Mouse (Mus musculus) limb, embryonic 14.5 days (tissue): ENCODE measurements around the gene Ripply3. TPM values are rescaled to one million over a fixed set of nuclear protein-coding genes. Genes with fewer than 3 reads are reported as not detected.

Source experiments
- ATAC-seq: fragments of 200-750 bp; cut with Nextera tagmentation; 2 replicates; pipeline ENCODE4 v1.8.0; 2017; ENCODE audit warnings: low read depth, moderate number of reproducible peaks, moderate TSS enrichment; ENCODE audit not compliant: low FRiP score
- DNase-seq: peaks from one replicate; pipeline ENCODE4 v3.0.0-alpha.2; 2015; ENCODE audit warnings: low spot score
- H3K27ac ChIP-seq: fragments of 300-500 bp; sonication (generic); replicated peaks from 2 replicates; pipeline ENCODE4 v1.5.1; 2014; ENCODE audit warnings: low read depth, mild to moderate bottlenecking, low read length, moderate library complexity, mixed read lengths
- H3K27me3 ChIP-seq: fragments of 300-500 bp; sonication (generic); 2 replicates; pipeline ENCODE4 v1.6.1; 2014; ENCODE audit warnings: low read length, mixed read lengths; ENCODE audit not compliant: control insufficient read depth, insufficient read depth
- H3K36me3 ChIP-seq: fragments of 300-500 bp; sonication (generic); 2 replicates; pipeline ENCODE4 v1.6.1; 2014; ENCODE audit warnings: mild to moderate bottlenecking, low read length, moderate library complexity, mixed read lengths; ENCODE audit not compliant: control insufficient read depth, insufficient read depth
- H3K4me1 ChIP-seq: fragments of 300-500 bp; sonication (generic); 2 replicates; pipeline ENCODE4 v1.6.1; 2014; ENCODE audit warnings: antibody characterized with exemption, low read length, mixed read lengths; ENCODE audit not compliant: control insufficient read depth, insufficient read depth
- H3K4me2 ChIP-seq: fragments of 300-500 bp; sonication (generic); replicated peaks from 2 replicates; pipeline ENCODE4 v1.6.1; 2014; ENCODE audit warnings: low read depth, mild to moderate bottlenecking, low read length, moderate library complexity; ENCODE audit not compliant: severe bottlenecking
- H3K4me3 ChIP-seq: fragments of 300-500 bp; sonication (generic); replicated peaks from 2 replicates; pipeline ENCODE4 v1.5.1; 2014; ENCODE audit warnings: low read length
- H3K9ac ChIP-seq: fragments of 300-500 bp; sonication (generic); 2 replicates; pipeline ENCODE4 v1.6.1; 2014; ENCODE audit warnings: mild to moderate bottlenecking, low read depth, low read length, moderate library complexity; ENCODE audit not compliant: severe bottlenecking
- H3K9me3 ChIP-seq: fragments of 300-500 bp; sonication (generic); 2 replicates; pipeline ENCODE4 v1.6.1; 2016; ENCODE audit warnings: low read length; ENCODE audit not compliant: control insufficient read depth
- POLR2A ChIP-seq: fragments of 200-500 bp; IDR thresholded peaks from 2 replicates; pipeline ENCODE4 v1.8.0; 2012; ENCODE audit warnings: inconsistent platforms, mild to moderate bottlenecking, moderate library complexity, borderline replicate concordance; ENCODE audit not compliant: insufficient read depth, insufficient read length; ENCODE audit errors: extremely low read depth
- WGBS: fragments of 180-500 bp; shearing (Covaris S2); extraction: QIAGEN DNeasy Blood & Tissue Kit; methylation state at CpG from one replicate; pipeline ENCODE4 v1.1.7; 2014; 5-methylcytosine and 5-hydroxymethylcytosine counted together
- polyA plus RNA-seq, 2 experiments: library from polyadenylated mRNA; depleted of rRNA in 1 of 2; stranded (reverse) in 1 of 2; unstranded in 1 of 2; fragments of >200 nt; fragmentation: Nextera tagmentation in 1 of 2; extraction: Ambion mirVana in 1 of 2; gene quantifications; 2 replicates each; pipeline versions ENCODE4 v1.2.1 to v1.2.3; 2012 to 2014

Ripply3 gene
- polyA plus RNA-seq, 2 experiments, result 2.9 to 5.2 TPM

GRCm38 (mm10) chr16:94314626-94315025 lies 13.6 kb upstream of the Ripply3 start:
- no peaks in the 10 kb centered on the region for H3K36me3 ChIP-seq
- H3K27me3 ChIP-seq, result no peaks in the 10 kb centered on the region

DNA sequence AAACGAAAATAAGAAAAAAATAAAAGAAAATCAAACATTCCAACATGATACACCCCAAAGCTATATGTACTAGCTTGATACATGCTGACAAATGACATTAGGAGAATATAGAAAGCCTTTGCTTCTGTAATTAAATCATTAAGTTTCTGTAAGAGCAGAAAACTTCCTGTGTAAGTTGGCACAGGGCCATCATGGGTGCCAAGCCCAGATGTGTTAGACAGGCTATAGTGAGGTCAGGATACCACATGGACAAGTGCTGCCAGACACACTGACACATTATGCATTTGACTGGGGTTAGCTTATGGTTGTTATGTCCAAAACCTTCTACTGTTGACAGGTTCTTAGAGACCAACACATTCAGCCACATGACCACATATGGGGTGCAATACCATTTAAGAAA lies 13.0 kb upstream of the Ripply3 start:
- H3K27ac ChIP-seq, result no peak overlapping the region
- H3K9me3 ChIP-seq, result no peaks in the 10 kb centered on the region
- DNase-seq, result no peak
- no peak for TF ChIP-seq POLR2A
- no peak overlapping the region for H3K4me3 ChIP-seq
- H3K4me1 ChIP-seq, result peaks cover 5% of the 10 kb centered on the region
- no peak for ATAC-seq
- H3K27me3 ChIP-seq, result no peaks in the 10 kb centered on the region
- H3K4me2 ChIP-seq, result no peak overlapping the region
- 47% methylated on average over 1 of the region's 1 CpGs for WGBS
- H3K36me3 ChIP-seq, result no peaks in the 10 kb centered on the region
- H3K9ac ChIP-seq, result no peak overlapping the region

More at GRCm38 (mm10) chr16:94314626-94315025, 13.6 kb upstream of the Ripply3 start:
- WGBS, result 94% methylated on average over 5 of the region's 5 CpGs
- Histone ChIP-seq H3K4me1 (peaks cover 5% of the 10 kb centered on the region), H3K9me3 (no peaks in the 10 kb centered on the region), H3K4me2 (no peak overlapping the region), H3K9ac (no peak overlapping the region), H3K4me3 (no peak overlapping the region), H3K27ac (no peak overlapping the region)
- DNase-seq, result no peak
- ATAC-seq, result no peak
- no peak for TF ChIP-seq POLR2A

- TF ChIP-seq POLR2A, result no peak
Observed at GRCm38 (mm10) chr16:94317752-94318151, 10.5 kb upstream of the Ripply3 start.

DNA sequence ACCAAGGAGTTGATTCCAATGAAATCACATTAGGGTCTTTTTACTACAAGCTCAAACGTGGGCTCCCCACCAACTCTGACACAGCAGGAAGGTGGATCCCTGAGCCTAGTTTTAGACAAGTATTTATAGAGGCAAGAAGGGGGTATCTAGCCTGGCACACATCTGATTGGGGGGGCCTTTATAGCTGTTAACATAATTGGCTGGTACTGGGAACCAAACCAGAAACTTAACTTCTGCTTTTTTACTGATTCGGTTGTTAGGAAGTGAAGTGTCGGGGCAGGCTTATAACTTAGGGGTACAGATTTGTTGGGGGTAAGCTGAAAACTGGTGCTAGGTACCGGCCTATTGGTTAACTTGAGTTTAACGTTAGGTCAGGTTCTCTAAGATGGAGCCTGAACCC lies 8.0 kb upstream of the Ripply3 start:
- Histone ChIP-seq H3K9me3 (no peaks in the 10 kb centered on the region), H3K27ac (no peak overlapping the region), H3K27me3 (no peaks in the 10 kb centered on the region), H3K4me1 (no peaks in the 10 kb centered on the region), H3K4me2 (no peak overlapping the region), H3K36me3 (no peaks in the 10 kb centered on the region), H3K4me3 (no peak overlapping the region), H3K9ac (no peak overlapping the region)
- ATAC-seq, result no peak
- no peak for DNase-seq
- WGBS, result 82% methylated on average over 5 of the region's 5 CpGs
- no peak for TF ChIP-seq POLR2A

More at GRCm38 (mm10) chr16:94317752-94318151, 10.5 kb upstream of the Ripply3 start:
- Histone ChIP-seq H3K27me3 (no peaks in the 10 kb centered on the region), H3K9ac (no peak overlapping the region), H3K4me2 (no peak overlapping the region), H3K27ac (no peak overlapping the region), H3K4me1 (peaks cover 5% of the 10 kb centered on the region), H3K36me3 (no peaks in the 10 kb centered on the region), H3K9me3 (no peaks in the 10 kb centered on the region), H3K4me3 (no peak overlapping the region)
- ATAC-seq (no peak), DNase-seq (no peak)
- 80% methylated on average over 5 of the region's 5 CpGs for WGBS

DNA sequence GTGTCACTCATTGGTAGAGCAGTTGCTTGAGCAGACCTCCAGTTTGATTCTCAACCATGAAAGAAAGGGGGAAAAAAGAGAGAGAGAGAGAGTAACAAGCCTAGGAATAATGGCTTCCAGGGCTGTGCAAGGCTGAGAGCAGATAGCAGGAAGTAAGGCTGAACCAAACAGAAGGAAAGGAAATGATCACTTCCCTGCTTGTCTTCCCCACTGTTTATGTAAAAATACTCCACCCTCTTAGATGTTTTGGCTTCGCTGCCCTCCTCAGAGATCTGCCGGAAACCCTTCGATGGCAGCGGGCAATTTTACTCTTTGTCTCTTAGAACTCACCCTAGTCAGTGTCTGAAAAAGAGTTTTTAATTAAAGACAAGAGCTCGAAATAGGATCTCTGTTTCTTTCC lies 4.5 kb upstream of the Ripply3 start:
- ATAC-seq (no peak), DNase-seq (no peak)
- WGBS, result 71% methylated on average over 5 of the region's 5 CpGs
- TF ChIP-seq POLR2A, result no peak
- H3K4me1 ChIP-seq, result peaks cover 6% of the 10 kb centered on the region
- H3K36me3 ChIP-seq, result no peaks in the 10 kb centered on the region
- H3K4me3 ChIP-seq, result no peak overlapping the region
- H3K4me2 ChIP-seq, result no peak overlapping the region
- no peak overlapping the region for H3K27ac ChIP-seq
- H3K9ac ChIP-seq, result no peak overlapping the region
- peaks cover 14% of the 10 kb centered on the region for H3K27me3 ChIP-seq
- H3K9me3 ChIP-seq, result no peaks in the 10 kb centered on the region

DNA sequence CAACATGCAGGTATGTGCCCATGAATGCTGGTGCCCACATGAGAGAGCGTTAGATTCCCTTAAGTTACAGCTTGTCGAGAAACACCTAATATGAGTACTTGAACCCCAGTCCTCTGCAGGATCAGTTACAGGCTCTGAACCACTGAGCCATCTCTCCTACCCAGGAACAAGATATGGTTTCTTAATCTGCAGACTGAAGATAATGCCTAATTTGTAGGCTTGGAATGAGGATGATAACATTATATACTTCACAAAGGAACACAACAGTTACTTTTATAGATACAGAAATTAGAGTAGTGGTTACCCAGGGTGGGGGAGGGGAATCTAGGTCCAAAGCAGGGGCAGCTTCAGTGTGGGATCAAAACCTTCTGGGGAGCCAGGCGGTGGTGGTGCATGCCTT lies 2.2 kb upstream of the Ripply3 start:
- H3K36me3 ChIP-seq, result no peaks in the 10 kb centered on the region
- 82% methylated on average over 3 of the region's 3 CpGs for WGBS
- no peak overlapping the region for H3K9ac ChIP-seq
- TF ChIP-seq POLR2A, result no peak
- H3K9me3 ChIP-seq, result no peaks in the 10 kb centered on the region
- no peak for DNase-seq
- H3K27me3 ChIP-seq, result peaks cover 22% of the 10 kb centered on the region
- no peak overlapping the region for H3K4me2 ChIP-seq
- no peak overlapping the region for H3K4me3 ChIP-seq
- ATAC-seq, result no peak
- no peak overlapping the region for H3K27ac ChIP-seq
- H3K4me1 ChIP-seq, result peaks cover 12% of the 10 kb centered on the region
